Mouse (Mus musculus): ENCODE results near the gene Igdcc4. TPM values are rescaled to one million over a fixed set of nuclear protein-coding genes. Genes with fewer than 3 reads are reported as not detected.
"Not testable (repeated sequence)": the region's sequence is repeated elsewhere in the genome, so short reads cannot be mapped to it uniquely, and the experiment has no call there.

Igdcc4 gene
- polyA plus RNA-seq (2014; fragmentation: Nextera tagmentation; extraction: Ambion mirVana) = 8.9 and 13.4 TPM in 2 replicates

- peak within 1 kb of the TSS; percentile 77 for H3K4me3 ChIP-seq (ENCODE audit: low read depth, low read length)
- DNase-seq (ENCODE audit: low spot score) (peak; percentile 42), ATAC-seq (peak; percentile 13; the same call in 1 of the 2 replicates)
- H3K36me3 ChIP-seq (ENCODE audit: control insufficient read depth, insufficient read depth, low read length) = no peaks in the 10 kb centered on the region
- H3K27ac ChIP-seq (ENCODE audit: low read depth, low read length) = peak within 1 kb of the TSS; percentile 85
- H3K4me2 ChIP-seq (ENCODE audit: low read length) = peak within 1 kb of the TSS; percentile 98
- peak within 1 kb of the TSS; percentile 91 for H3K9ac ChIP-seq (ENCODE audit: low read length)
- 4% methylated on average over 19 of the region's 76 CpGs for WGBS
- H3K4me1 ChIP-seq (ENCODE audit: control insufficient read depth, insufficient read depth, low read length) = peaks cover 14% of the 10 kb centered on the region
- H3K27me3 ChIP-seq (replicated peaks; ENCODE audit: control insufficient read depth, insufficient read depth, low read length) = no peaks in the 10 kb centered on the region
- no peaks in the 10 kb centered on the region; the same call in 1 of the 2 replicates for H3K9me3 ChIP-seq (replicated peaks; ENCODE audit: control insufficient read depth, low read length)
Measured at GRCm38 (mm10) chr9:65100991-65101685, at the start of gene Igdcc4. Igdcc4 (plus strand) TSS chr9:65101486.

GRCm38 (mm10) chr9:65064251-65064650 lies 37.0 kb upstream of the Igdcc4 start:
- Histone ChIP-seq H3K4me3 (ENCODE audit: low read depth, low read length) (no peak overlapping the region), H3K4me1 (ENCODE audit: control insufficient read depth, insufficient read depth, low read length) (no peaks in the 10 kb centered on the region), H3K27ac (ENCODE audit: low read depth, low read length) (no peak overlapping the region), H3K27me3 (replicated peaks; ENCODE audit: control insufficient read depth, insufficient read depth, low read length) (no peaks in the 10 kb centered on the region), H3K9ac (ENCODE audit: low read length) (no peak overlapping the region), H3K4me2 (ENCODE audit: low read length) (no peak overlapping the region), H3K9me3 (replicated peaks; ENCODE audit: control insufficient read depth, low read length) (no peaks in the 10 kb centered on the region), H3K36me3 (ENCODE audit: control insufficient read depth, insufficient read depth, low read length) (peaks cover 88% of the 10 kb centered on the region)
- ATAC-seq (no peak), DNase-seq (ENCODE audit: low spot score) (no peak)
- 89% methylated on average over 7 of the region's 7 CpGs for WGBS

DNA sequence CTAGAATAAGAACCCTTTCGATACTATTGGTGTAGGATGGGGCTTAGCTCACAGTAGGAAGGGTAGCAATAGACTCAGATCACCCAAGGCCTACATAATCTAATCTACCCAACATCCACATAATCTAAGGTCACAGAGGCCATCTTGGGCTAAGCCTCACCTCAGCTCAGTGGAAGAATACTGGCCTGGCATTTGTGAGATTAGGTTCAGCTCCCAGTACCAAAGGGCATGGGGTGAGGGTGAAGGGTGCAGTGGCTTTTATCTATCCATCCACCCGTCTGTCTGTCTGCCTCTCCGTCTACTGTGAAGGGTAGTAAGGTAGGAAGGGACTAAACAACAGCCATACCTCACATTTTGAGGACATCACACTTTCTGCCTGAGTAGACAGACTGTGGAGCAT lies 30.7 kb upstream of the Igdcc4 start:
- H3K27me3 ChIP-seq (replicated peaks; ENCODE audit: control insufficient read depth, insufficient read depth, low read length) = no peaks in the 10 kb centered on the region
- no peak overlapping the region for H3K9ac ChIP-seq (ENCODE audit: low read length)
- ATAC-seq (no peak), DNase-seq (ENCODE audit: low spot score) (no peak)
- no peak overlapping the region for H3K4me3 ChIP-seq (ENCODE audit: low read depth, low read length)
- no peaks in the 10 kb centered on the region for H3K9me3 ChIP-seq (replicated peaks; ENCODE audit: control insufficient read depth, low read length)
- H3K4me1 ChIP-seq (ENCODE audit: control insufficient read depth, insufficient read depth, low read length) = no peaks in the 10 kb centered on the region
- no peak overlapping the region for H3K4me2 ChIP-seq (ENCODE audit: low read length)
- no peak overlapping the region for H3K27ac ChIP-seq (ENCODE audit: low read depth, low read length)
- WGBS = 96% methylated on average over 3 of the region's 3 CpGs
- peaks cover 75% of the 10 kb centered on the region for H3K36me3 ChIP-seq (ENCODE audit: control insufficient read depth, insufficient read depth, low read length)

DNA sequence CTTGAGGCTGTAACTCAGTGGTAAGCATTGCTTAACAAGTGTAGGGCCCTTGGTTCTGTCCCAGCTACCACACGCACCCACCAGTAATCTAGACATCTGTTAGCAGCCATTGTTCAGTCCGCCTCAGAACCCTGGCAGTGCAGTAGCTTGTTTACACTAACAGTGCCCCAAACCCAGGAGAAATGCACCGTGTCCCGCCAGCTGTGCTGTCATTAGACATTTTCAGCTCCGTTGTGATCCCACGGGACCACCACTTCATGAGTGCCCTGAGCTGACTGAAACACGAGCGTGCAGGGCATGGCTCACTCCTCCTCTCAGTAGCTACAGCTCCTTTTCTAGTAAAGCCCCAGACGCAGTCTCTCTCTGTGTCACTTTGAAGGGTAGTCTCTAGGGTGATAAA lies 27.7 kb upstream of the Igdcc4 start:
- WGBS = 77% methylated on average over 9 of the region's 9 CpGs
- H3K9me3 ChIP-seq (replicated peaks; ENCODE audit: control insufficient read depth, low read length) = no peaks in the 10 kb centered on the region
- H3K4me3 ChIP-seq (ENCODE audit: low read depth, low read length) = no peak overlapping the region
- no peaks in the 10 kb centered on the region for H3K4me1 ChIP-seq (ENCODE audit: control insufficient read depth, insufficient read depth, low read length)
- H3K27me3 ChIP-seq (replicated peaks; ENCODE audit: control insufficient read depth, insufficient read depth, low read length) = no peaks in the 10 kb centered on the region
- no peak overlapping the region for H3K9ac ChIP-seq (ENCODE audit: low read length)
- DNase-seq (ENCODE audit: low spot score) (peak; percentile 3), ATAC-seq (no peak)
- H3K4me2 ChIP-seq (ENCODE audit: low read length) = no peak overlapping the region
- H3K36me3 ChIP-seq (ENCODE audit: control insufficient read depth, insufficient read depth, low read length) = peaks cover 71% of the 10 kb centered on the region
- no peak overlapping the region for H3K27ac ChIP-seq (ENCODE audit: low read depth, low read length)

DNA sequence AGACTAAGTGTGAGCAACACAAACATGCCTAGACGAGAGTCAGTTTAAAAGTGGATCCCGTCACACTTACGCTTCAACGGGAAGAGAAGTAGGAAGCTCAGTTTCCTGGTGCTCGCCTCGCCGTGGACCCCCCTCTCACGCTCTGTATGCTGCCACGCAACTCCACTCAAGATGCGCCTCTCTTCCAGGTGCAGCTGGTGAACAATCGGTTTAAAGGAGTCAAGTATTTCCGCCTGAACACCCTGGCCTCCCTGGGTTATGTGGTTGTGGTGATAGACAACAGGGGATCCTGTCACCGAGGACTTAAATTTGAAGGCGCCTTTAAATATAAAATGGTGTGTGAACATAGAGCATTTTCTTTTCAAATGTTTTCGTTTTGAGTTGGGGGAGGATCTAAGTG lies 27.0 kb upstream of the Igdcc4 start:
- 87% methylated on average over 15 of the region's 15 CpGs for WGBS

GRCm38 (mm10) chr9:65074855-65075493 lies 26.3 kb upstream of the Igdcc4 start:
- Histone ChIP-seq H3K9ac (ENCODE audit: low read length) (no peak overlapping the region), H3K4me1 (ENCODE audit: control insufficient read depth, insufficient read depth, low read length) (no peaks in the 10 kb centered on the region), H3K27ac (ENCODE audit: low read depth, low read length) (no peak overlapping the region), H3K4me2 (ENCODE audit: low read length) (no peak overlapping the region), H3K36me3 (ENCODE audit: control insufficient read depth, insufficient read depth, low read length) (peaks cover 69% of the 10 kb centered on the region), H3K27me3 (replicated peaks; ENCODE audit: control insufficient read depth, insufficient read depth, low read length) (no peaks in the 10 kb centered on the region), H3K4me3 (ENCODE audit: low read depth, low read length) (no peak overlapping the region), H3K9me3 (replicated peaks; ENCODE audit: control insufficient read depth, low read length) (no peaks in the 10 kb centered on the region)
- ATAC-seq (no peak), DNase-seq (ENCODE audit: low spot score) (no peak)
- WGBS = 85% methylated on average over 6 of the region's 6 CpGs

More for the DNA sequence above, 27.0 kb upstream of the Igdcc4 start:
- no peak for DNase-seq (ENCODE audit: low spot score)
- no peaks in the 10 kb centered on the region for H3K4me1 ChIP-seq (ENCODE audit: control insufficient read depth, insufficient read depth, low read length)
- H3K36me3 ChIP-seq (ENCODE audit: control insufficient read depth, insufficient read depth, low read length) = peaks cover 71% of the 10 kb centered on the region
- no peaks in the 10 kb centered on the region for H3K27me3 ChIP-seq (replicated peaks; ENCODE audit: control insufficient read depth, insufficient read depth, low read length)
- H3K27ac ChIP-seq (ENCODE audit: low read depth, low read length) = no peak overlapping the region
- H3K4me3 ChIP-seq (ENCODE audit: low read depth, low read length) = no peak overlapping the region
- no peak overlapping the region for H3K9ac ChIP-seq (ENCODE audit: low read length)
- H3K4me2 ChIP-seq (ENCODE audit: low read length) = no peak overlapping the region
- no peak for ATAC-seq
- H3K9me3 ChIP-seq (replicated peaks; ENCODE audit: control insufficient read depth, low read length) = no peaks in the 10 kb centered on the region

- Histone ChIP-seq H3K4me2 (ENCODE audit: low read length) (no peak overlapping the region), H3K27ac (ENCODE audit: low read depth, low read length) (no peak overlapping the region), H3K4me1 (ENCODE audit: control insufficient read depth, insufficient read depth, low read length) (no peaks in the 10 kb centered on the region), H3K4me3 (ENCODE audit: low read depth, low read length) (no peak overlapping the region), H3K9me3 (replicated peaks; ENCODE audit: control insufficient read depth, low read length) (no peaks in the 10 kb centered on the region), H3K27me3 (replicated peaks; ENCODE audit: control insufficient read depth, insufficient read depth, low read length) (no peaks in the 10 kb centered on the region), H3K9ac (ENCODE audit: low read length) (no peak overlapping the region), H3K36me3 (ENCODE audit: control insufficient read depth, insufficient read depth, low read length) (peaks cover 75% of the 10 kb centered on the region)
- DNase-seq (ENCODE audit: low spot score) (no peak), ATAC-seq (no peak)
- 91% methylated on average over 5 of the region's 5 CpGs for WGBS
Measured at GRCm38 (mm10) chr9:65077536-65077935, 23.8 kb upstream of the Igdcc4 start.

DNA sequence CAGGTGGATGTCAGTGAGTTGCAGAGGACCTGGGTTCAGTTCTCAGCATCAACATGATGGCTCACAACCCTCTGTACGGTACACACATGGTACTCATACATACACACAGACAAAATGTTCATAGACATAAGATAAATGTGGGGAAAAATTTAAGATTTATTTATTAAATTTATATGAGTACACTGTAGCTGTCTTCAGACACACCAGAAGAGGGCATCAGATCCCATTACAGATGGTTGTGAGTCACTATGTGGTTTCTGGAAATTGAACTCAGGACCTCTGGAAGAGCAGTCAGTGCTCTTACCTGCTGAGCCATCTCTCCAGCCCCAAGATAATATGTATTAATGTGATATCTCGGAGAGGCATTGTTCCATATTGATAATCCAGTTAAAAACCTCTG lies 21.1 kb upstream of the Igdcc4 start:
- not testable (repeated sequence) for H3K9ac ChIP-seq (ENCODE audit: low read length); H3K9me3 ChIP-seq (replicated peaks; ENCODE audit: control insufficient read depth, low read length); H3K4me1 ChIP-seq (ENCODE audit: control insufficient read depth, insufficient read depth, low read length); DNase-seq (ENCODE audit: low spot score); H3K27ac ChIP-seq (ENCODE audit: low read depth, low read length); H3K4me2 ChIP-seq (ENCODE audit: low read length); ATAC-seq; H3K4me3 ChIP-seq (ENCODE audit: low read depth, low read length); H3K27me3 ChIP-seq (replicated peaks; ENCODE audit: control insufficient read depth, insufficient read depth, low read length)
- 95% methylated on average over 2 of the region's 2 CpGs for WGBS
- H3K36me3 ChIP-seq (ENCODE audit: control insufficient read depth, insufficient read depth, low read length) = peaks cover 78% of the 10 kb centered on the region

- 93% methylated on average over 18 of the region's 18 CpGs for WGBS
- Histone ChIP-seq H3K9ac (ENCODE audit: low read length) (no peak overlapping the region), H3K4me2 (ENCODE audit: low read length) (no peak overlapping the region), H3K4me3 (ENCODE audit: low read depth, low read length) (no peak overlapping the region), H3K36me3 (ENCODE audit: control insufficient read depth, insufficient read depth, low read length) (peaks cover 57% of the 10 kb centered on the region), H3K9me3 (replicated peaks; ENCODE audit: control insufficient read depth, low read length) (no peaks in the 10 kb centered on the region), H3K27ac (ENCODE audit: low read depth, low read length) (no peak overlapping the region), H3K27me3 (replicated peaks; ENCODE audit: control insufficient read depth, insufficient read depth, low read length) (no peaks in the 10 kb centered on the region), H3K4me1 (ENCODE audit: control insufficient read depth, insufficient read depth, low read length) (no peaks in the 10 kb centered on the region)
- ATAC-seq = no peak
- no peak for DNase-seq (ENCODE audit: low spot score)
Measured at GRCm38 (mm10) chr9:65083075-65083765, 18.1 kb upstream of the Igdcc4 start.

Measured in forebrain, embryonic 14.5 days (tissue).